Mouse (Mus musculus) bone marrow macrophage, adult 2 months (primary cell): Measurements from ENCODE around the gene Sema4c. TPM values are rescaled to one million over a fixed set of nuclear protein-coding genes. Genes with fewer than 3 reads are reported as not detected.
A peak's percentile ranks its signal among the peaks of the same experiment; 100 is the strongest.

Experiments used
- H3K27ac ChIP-seq: 2 replicates; pipeline ENCODE4 v1.5.1; 2012; ENCODE audit warnings: low read depth, low read length; ENCODE audit not compliant: insufficient read depth
- H3K4me1 ChIP-seq: 2 replicates; pipeline ENCODE4 v1.6.1; 2012; ENCODE audit warnings: low read length; ENCODE audit not compliant: control insufficient read depth, insufficient read depth
- H3K4me3 ChIP-seq: 2 replicates; pipeline ENCODE4 v1.5.1; 2012; ENCODE audit warnings: mild to moderate bottlenecking, low read length, moderate library complexity; ENCODE audit not compliant: insufficient read depth
- CTCF ChIP-seq: IDR thresholded peaks from 2 replicates; pipeline ENCODE4 v1.5.1; 2012; ENCODE audit warnings: low read depth, mild to moderate bottlenecking, low read length, moderate library complexity
- POLR2A ChIP-seq: IDR thresholded peaks from 2 replicates; pipeline ENCODE4 v1.6.1; 2012; ENCODE audit warnings: mild to moderate bottlenecking, low read depth, low read length, borderline replicate concordance
- polyA plus RNA-seq: library from polyadenylated mRNA; stranded (reverse); fragments of >200 nt; gene quantifications from 2 replicates; pipeline ENCODE4 v1.2.4, GENCODE M21; 2012; ENCODE audit not compliant: missing spikeins, insufficient read depth, insufficient read length

Gene Sema4c
- polyA plus RNA-seq, 1 experiment, result 2.4 TPM

DNA sequence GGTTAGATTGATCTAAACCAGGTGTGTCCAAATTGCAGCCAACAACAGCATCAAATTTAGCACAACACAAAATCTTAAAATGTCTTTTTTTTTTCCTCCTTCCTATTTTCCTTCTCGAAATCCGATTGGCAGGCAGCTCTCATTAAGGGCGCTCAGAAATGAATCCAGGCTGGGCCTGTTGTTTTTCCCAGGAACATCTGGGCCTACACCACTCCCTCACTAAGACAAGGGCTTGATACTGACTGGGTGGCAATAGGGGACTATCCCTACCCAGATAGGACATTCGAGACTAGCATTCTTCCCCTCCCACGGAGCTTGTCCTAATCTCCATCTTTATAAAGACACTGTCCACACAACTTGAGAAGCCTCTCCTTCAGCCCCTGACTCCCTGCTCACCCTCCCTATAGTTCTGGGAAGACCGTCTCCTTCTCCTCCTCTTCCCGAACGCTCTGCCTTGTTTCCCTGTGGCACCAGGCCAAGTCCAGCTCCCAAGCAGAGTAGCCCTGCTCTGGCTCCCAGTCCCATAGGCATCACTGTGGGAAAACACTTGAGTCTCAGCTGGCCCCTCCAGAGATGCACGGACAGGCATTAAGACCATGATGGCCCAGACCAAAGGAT, 10.1 kb downstream of the Sema4c start:
- H3K27ac ChIP-seq, result no peak overlapping the region
- no peak overlapping the region for H3K4me3 ChIP-seq
- TF ChIP-seq CTCF, result no peak
- TF ChIP-seq POLR2A, result no peak
- H3K4me1 ChIP-seq, result peaks cover 3% of the 10 kb centered on the region; the same call in 1 of the 2 replicates

GRCm38 (mm10) chr1:36546888-36547471, 11.2 kb downstream of the Sema4c start, which contains the start of gene Ankrd39:
Gene Ankrd39 (minus strand): TSS chr1:36547445.
- Histone ChIP-seq H3K27ac (no peak within 1 kb of the TSS), H3K4me3 (peak within 1 kb of the TSS; percentile 80)
- TF ChIP-seq CTCF (peak; percentile 77), POLR2A (no peak)

GRCm38 (mm10) chr1:36545845-36546600, 12.1 kb downstream of the Sema4c start:
- H3K4me1 ChIP-seq, result peaks cover 3% of the 10 kb centered on the region; the same call in 1 of the 2 replicates
- peak overlapping the region; percentile 80 for H3K4me3 ChIP-seq
- no peak overlapping the region for H3K27ac ChIP-seq
- TF ChIP-seq CTCF (no peak), POLR2A (no peak)

More at GRCm38 (mm10) chr1:36546888-36547471, 11.2 kb downstream of the Sema4c start, which contains the start of gene Ankrd39:
- peaks cover 3% of the 10 kb centered on the region; the same call in 1 of the 2 replicates for H3K4me1 ChIP-seq

DNA sequence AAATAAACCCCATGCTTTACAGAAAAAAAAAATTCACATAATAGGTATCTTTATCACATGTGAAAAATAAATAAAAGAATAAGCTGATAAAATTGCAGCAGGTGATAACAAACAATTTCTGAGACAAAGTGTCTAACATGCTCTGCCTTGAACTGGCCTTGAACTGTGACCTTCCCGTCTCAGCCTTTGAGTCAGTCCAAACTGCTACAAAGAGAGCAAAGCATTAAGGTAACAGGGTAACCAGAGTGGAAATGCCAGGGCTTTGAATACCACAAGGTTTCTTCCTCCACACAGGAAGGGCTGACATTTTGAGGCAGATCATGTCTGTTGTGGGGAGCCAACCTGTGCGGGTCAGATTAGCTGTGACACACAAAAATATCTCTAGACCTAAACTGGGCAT, 12.8 kb downstream of the Sema4c start:
- no peak overlapping the region for H3K27ac ChIP-seq
- peaks cover 3% of the 10 kb centered on the region; the same call in 1 of the 2 replicates for H3K4me1 ChIP-seq
- H3K4me3 ChIP-seq, result no peak overlapping the region
- TF ChIP-seq CTCF, result no peak
- no peak for TF ChIP-seq POLR2A

GRCm38 (mm10) chr1:36542925-36543324, 15.2 kb downstream of the Sema4c start:
- H3K4me1 ChIP-seq, result peaks cover 3% of the 10 kb centered on the region; the same call in 1 of the 2 replicates
- TF ChIP-seq POLR2A, result no peak
- TF ChIP-seq CTCF, result no peak
- no peak overlapping the region for H3K27ac ChIP-seq
- no peak overlapping the region for H3K4me3 ChIP-seq

GRCm38 (mm10) chr1:36541844-36542243, 16.3 kb downstream of the Sema4c start:
- Histone ChIP-seq H3K27ac (no peak overlapping the region), H3K4me3 (no peak overlapping the region), H3K4me1 (peaks cover 3% of the 10 kb centered on the region; the same call in 1 of the 2 replicates)
- no peak for TF ChIP-seq POLR2A
- no peak for TF ChIP-seq CTCF

DNA sequence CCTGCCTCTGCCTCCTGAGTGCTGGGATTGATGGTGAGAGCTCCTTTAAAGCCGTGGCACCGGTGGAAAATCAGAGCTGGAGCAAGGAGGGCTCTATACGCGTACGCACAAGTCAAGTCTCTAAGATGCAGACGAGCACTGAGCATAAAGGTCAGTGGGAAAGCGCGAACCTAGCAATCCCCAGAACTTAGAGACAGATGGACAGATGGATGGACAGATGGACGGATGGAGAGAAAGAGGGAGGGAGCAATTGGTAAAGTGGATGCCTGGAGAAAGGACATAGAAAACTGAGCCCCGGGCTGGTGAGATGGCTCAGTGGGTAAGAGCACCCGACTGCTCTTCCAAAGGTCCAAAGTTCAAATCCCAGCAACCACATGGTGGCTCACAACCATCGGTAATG, 17.3 kb downstream of the Sema4c start:
- Histone ChIP-seq H3K4me3 (no peak overlapping the region), H3K4me1 (peaks cover 2% of the 10 kb centered on the region; the same call in 1 of the 2 replicates), H3K27ac (no peak overlapping the region)
- TF ChIP-seq CTCF (no peak), POLR2A (no peak)

DNA sequence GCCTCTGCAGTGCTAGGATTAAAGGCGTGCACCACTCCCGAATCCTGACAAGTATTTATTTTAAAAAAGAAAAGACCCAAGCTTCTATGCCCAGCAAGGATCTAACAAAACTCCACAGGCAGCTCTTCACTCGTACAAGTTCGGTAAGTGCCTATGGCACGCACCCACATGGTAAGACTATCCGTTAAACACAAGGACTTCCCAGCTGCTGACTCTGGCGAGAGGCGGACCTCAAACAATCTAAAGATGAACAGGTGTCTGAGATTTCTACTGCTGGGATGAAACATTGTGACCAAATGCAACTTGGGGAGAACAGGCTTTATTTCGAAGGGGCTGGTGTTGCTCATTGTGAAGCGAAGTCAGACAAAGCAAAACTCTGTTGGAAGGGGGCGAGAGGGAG, 18.0 kb downstream of the Sema4c start:
- no peak for TF ChIP-seq POLR2A
- no peak for TF ChIP-seq CTCF
- Histone ChIP-seq H3K27ac (no peak overlapping the region), H3K4me1 (no peaks in the 10 kb centered on the region), H3K4me3 (no peak overlapping the region)

DNA sequence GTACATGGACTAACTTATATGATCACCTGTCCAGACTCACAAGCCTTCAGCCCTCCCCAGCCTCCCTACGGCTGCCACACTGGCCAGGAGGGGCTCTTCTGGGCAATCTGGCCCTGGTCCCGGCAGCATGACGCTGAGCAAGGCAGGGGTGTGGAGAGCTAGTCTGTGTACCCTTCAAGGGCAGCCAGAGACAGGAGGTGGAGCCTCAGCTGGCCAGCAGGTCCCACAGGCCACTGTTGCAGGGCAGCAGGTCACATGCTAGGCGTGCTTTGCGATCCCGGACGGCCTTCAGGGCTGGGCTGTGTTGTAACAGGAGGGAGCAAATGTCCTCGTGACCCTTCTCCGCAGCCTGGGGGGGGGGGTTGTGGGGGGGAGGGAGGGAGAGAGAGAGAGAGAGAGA, 19.0 kb downstream of the Sema4c start, which contains the start of gene Gm42417:
Gene Gm42417 (minus strand): TSS at position 244 of the 400 bp plus-strand sequence.
- Histone ChIP-seq H3K4me1 (no peaks in the 10 kb centered on the region), H3K4me3 (no peak within 1 kb of the TSS), H3K27ac (no peak within 1 kb of the TSS)
- TF ChIP-seq POLR2A (no peak), CTCF (no peak)
